In genomic region chr2:158229503-158229892, GRCm38 (mm10) we compare ENCODE assay signal across 9 mouse cellular contexts. TPM values are rescaled to one million over a fixed set of nuclear protein-coding genes. Genes with fewer than 3 reads are reported as not detected.
DNase-seq lines count a peak whose midpoint lies in the region; ATAC-seq and TF ChIP-seq lines count a peak whose summit lies in the region.
"Had no signal": no experiment of that assay in that cellular context is flagged by ENCODE, and none has a peak within 500 bp of the region (broad histone marks: within the 10 kb centered on the region; RNA-seq: fewer than 3 reads in every experiment).

No protein-coding gene starts in this region.

- H3K79me2 ChIP-seq in liver, adult 2 months (ENCODE audit: control insufficient read depth, insufficient read depth, low read length) = no peaks in the 10 kb centered on the region

- intact Hi-C loops in gastrocnemius, postnatal 36 days (cut with DNase I) = no loop called here

- 42% methylated on average over 7 of the region's 7 CpGs for WGBS in liver, adult 2 months
- WGBS in forebrain, embryonic 12.5 days = 21% methylated on average over 7 of the region's 7 CpGs
- 27% methylated on average over 7 of the region's 7 CpGs for WGBS in limb, embryonic 11.5 days
- 17% methylated on average over 7 of the region's 7 CpGs for WGBS in neural tube, embryonic 14.5 days

- H3K4me3 ChIP-seq in liver, adult 2 months (ENCODE audit: insufficient read depth, low read depth, low read length) = peak overlapping the region; percentile 32; the same call in 1 of the 2 replicates
- H3K4me3 ChIP-seq in forebrain, embryonic 12.5 days (replicated peaks) = peak overlapping the region; percentile 49
- H3K4me3 ChIP-seq in limb, embryonic 11.5 days (ENCODE audit: low read depth, low read length) = peak overlapping the region; percentile 49
- H3K4me3 ChIP-seq in neural tube, embryonic 14.5 days (ENCODE audit: low read depth, low read length) = peak overlapping the region; percentile 37

- no peaks in the 10 kb centered on the region for H3K9me3 ChIP-seq in forebrain, embryonic 12.5 days
- no peaks in the 10 kb centered on the region for H3K9me3 ChIP-seq in limb, embryonic 11.5 days (ENCODE audit: control insufficient read depth, low read length)
- H3K9me3 ChIP-seq in neural tube, embryonic 14.5 days (ENCODE audit: control insufficient read depth, low read length) = no peaks in the 10 kb centered on the region

- H3K36me3 ChIP-seq in liver, adult 2 months (ENCODE audit: control insufficient read depth, insufficient read depth, low read length) = no peaks in the 10 kb centered on the region
- H3K36me3 ChIP-seq in forebrain, embryonic 12.5 days (replicated peaks) = no peaks in the 10 kb centered on the region
- no peaks in the 10 kb centered on the region for H3K36me3 ChIP-seq in limb, embryonic 11.5 days (ENCODE audit: control insufficient read depth, insufficient read depth, low read length)
- no peaks in the 10 kb centered on the region for H3K36me3 ChIP-seq in neural tube, embryonic 14.5 days (ENCODE audit: control insufficient read depth, insufficient read depth, low read length)

- peak overlapping the region; percentile 89 for H3K4me2 ChIP-seq in forebrain, embryonic 12.5 days
- H3K4me2 ChIP-seq in limb, embryonic 11.5 days (ENCODE audit: low read depth, severe bottlenecking) = peak overlapping the region; percentile 77
- H3K4me2 ChIP-seq in neural tube, embryonic 14.5 days (ENCODE audit: low read depth, low read length) = peak overlapping the region; percentile 83

- H3K4me1 ChIP-seq in liver, adult 2 months (ENCODE audit: control insufficient read depth, insufficient read depth, low read length) = peaks cover 4% of the 10 kb centered on the region; the same call in 1 of the 2 replicates
- peaks cover 23% of the 10 kb centered on the region for H3K4me1 ChIP-seq in forebrain, embryonic 12.5 days
- H3K4me1 ChIP-seq in limb, embryonic 11.5 days (ENCODE audit: control insufficient read depth, insufficient read depth, low read length) = peaks cover 5% of the 10 kb centered on the region; the same call in 1 of the 2 replicates
- peaks cover 11% of the 10 kb centered on the region for H3K4me1 ChIP-seq in neural tube, embryonic 14.5 days (ENCODE audit: control insufficient read depth, insufficient read depth, low read length)

- 0 out of 2 replicates have a peak overlapping the region, but pooled peaks have one; percentile 8 for H3K9ac ChIP-seq in liver, adult 2 months (ENCODE audit: low read depth, low read length)
- H3K9ac ChIP-seq in forebrain, embryonic 12.5 days = peak overlapping the region; percentile 63
- H3K9ac ChIP-seq in limb, embryonic 11.5 days (ENCODE audit: low read length) = peak overlapping the region; percentile 66
- peak overlapping the region; percentile 59 for H3K9ac ChIP-seq in neural tube, embryonic 14.5 days (replicated peaks; ENCODE audit: low read depth, low read length)

- DNase-seq in liver, adult 2 months (ENCODE audit: extremely low read depth, low read depth, low spot score) = no peak
- DNase-seq in liver = no peak
- no peak for DNase-seq in limb, embryonic 11.5 days (ENCODE audit: low spot score)
- no peak for DNase-seq in gastrocnemius, postnatal 36 days
- DNase-seq in urinary bladder, adult 18-20 months (ENCODE audit: low spot score in 2 of 2) = no peak

- no peak for TF ChIP-seq CTCF in liver, adult 2 months (IDR thresholded peaks at IDR 0.05; ENCODE audit: low read depth, low read length)

- ATAC-seq in forebrain, embryonic 12.5 days (ENCODE audit: low FRiP score) = peak; percentile 34
- ATAC-seq in limb, embryonic 11.5 days (ENCODE audit: insufficient number of reproducible peaks, low FRiP score, low TSS enrichment, low read depth) = no peak; the same call in 1 of the 2 replicates
- ATAC-seq in neural tube, embryonic 14.5 days (ENCODE audit: low read depth) = peak; percentile 29; the same call in 1 of the 2 replicates
- ATAC-seq in granulocyte monocyte progenitor cell, adult 5-6 weeks (replicated peaks; ENCODE audit: poor library complexity, severe bottlenecking) = no peak

- TF ChIP-seq POLR2A in liver, adult 2 months (IDR thresholded peaks at IDR 0.05; ENCODE audit: extremely low read depth, insufficient read depth, low read length) = no peak

- no peak overlapping the region for H3K27ac ChIP-seq in liver, adult 2 months (replicated peaks; ENCODE audit: insufficient read depth, low read depth, low read length)
- H3K27ac ChIP-seq in forebrain, embryonic 12.5 days = no peak overlapping the region
- no peak overlapping the region for H3K27ac ChIP-seq in limb, embryonic 11.5 days (replicated peaks; ENCODE audit: low read depth, low read length)
- H3K27ac ChIP-seq in neural tube, embryonic 14.5 days (ENCODE audit: low read depth, low read length) = peak overlapping the region; percentile 60; the same call in 1 of the 2 replicates

- no peaks in the 10 kb centered on the region for H3K27me3 ChIP-seq in liver, adult 2 months (ENCODE audit: control insufficient read depth, insufficient read depth, low read length)
- H3K27me3 ChIP-seq in forebrain, embryonic 12.5 days = no peaks in the 10 kb centered on the region; the same call in 1 of the 2 replicates
- no peaks in the 10 kb centered on the region for H3K27me3 ChIP-seq in limb, embryonic 11.5 days (ENCODE audit: control insufficient read depth, insufficient read depth, low read length)
- no peaks in the 10 kb centered on the region for H3K27me3 ChIP-seq in neural tube, embryonic 14.5 days (ENCODE audit: control insufficient read depth, insufficient read depth, low read length)

RNA-seq across cellular contexts. Expression of gene D630003M21Rik, which starts 0.5 kb away (rescaled TPM):
- total RNA-seq in liver, adult 2 months (2014; rRNA removed) = 0.40 and 0.46 TPM in 2 replicates
- 0.52 and 0.69 TPM in 2 replicates for polyA plus RNA-seq in liver, adult 2 months (2012; rRNA removed)
- polyA plus RNA-seq in forebrain, embryonic 12.5 days (2016; fragmentation: Nextera tagmentation; extraction: Ambion mirVana) = 3.3 and 3.4 TPM in 2 replicates
- polyA plus RNA-seq in limb, embryonic 11.5 days (2014; fragmentation: Nextera tagmentation; extraction: Ambion mirVana) = 2.3 and 3.2 TPM in 2 replicates
- 0.94 and 1.8 TPM in 2 replicates for polyA plus RNA-seq in neural tube, embryonic 14.5 days (2014; fragmentation: Nextera tagmentation; extraction: Ambion mirVana)
- total RNA-seq in granulocyte monocyte progenitor cell, adult 5-6 weeks (2014; fragmentation: Nextera tagmentation) = 0.21 TPM in 1 of 2 replicates, not detected in the other
- not detected in 2 replicates for total RNA-seq in granulocyte monocyte progenitor cell, adult 5-6 weeks (2017)
- total RNA-seq in gastrocnemius, postnatal 36 days (2021) = 1 to 10 TPM; 2.2 TPM

RNA-seq across cellular contexts. Expression of gene Bpi, which starts 28.4 kb away (rescaled TPM):
- not detected in 2 replicates for total RNA-seq in liver, adult 2 months (2014; rRNA removed)
- polyA plus RNA-seq in liver, adult 2 months (2012; rRNA removed) = not detected in 2 replicates
- polyA plus RNA-seq in forebrain, embryonic 12.5 days (2016; fragmentation: Nextera tagmentation; extraction: Ambion mirVana) = not detected in 2 replicates
- polyA plus RNA-seq in limb, embryonic 11.5 days (2014; fragmentation: Nextera tagmentation; extraction: Ambion mirVana) = not detected in 2 replicates
- polyA plus RNA-seq in neural tube, embryonic 14.5 days (2014; fragmentation: Nextera tagmentation; extraction: Ambion mirVana) = 0.11 TPM in 1 of 2 replicates, not detected in the other
- not detected in 2 replicates for total RNA-seq in granulocyte monocyte progenitor cell, adult 5-6 weeks (2014; fragmentation: Nextera tagmentation)
- not detected in 2 replicates for total RNA-seq in granulocyte monocyte progenitor cell, adult 5-6 weeks (2017)
- not detected for total RNA-seq in gastrocnemius, postnatal 36 days (2021)
- polyA plus RNA-seq: large intestine, adult 2 months had no signal

Comparison
In these comparisons a context has a peak if more than half of its experiments do, and no peak if none do; other contexts are left out.
1. H3K9ac ChIP-seq: peak in every context shown above with its lines; median percentile 66 in limb, embryonic 11.5 days; 63 in forebrain, embryonic 12.5 days; 59 in neural tube, embryonic 14.5 days; 8 in liver, adult 2 months.
2. ATAC-seq: peak in forebrain, embryonic 12.5 days (single experiment) and neural tube, embryonic 14.5 days (single experiment); none in limb, embryonic 11.5 days (single experiment) and granulocyte monocyte progenitor cell, adult 5-6 weeks (single experiment).
3. Peak in every context shown above with its lines, with median percentiles within 50 percentile points of each other: H3K4me3 ChIP-seq and H3K4me2 ChIP-seq.